Mouse (Mus musculus): ENCODE measurements around the gene Cdc42ep4.

The Cdc42ep4 gene

DNA sequence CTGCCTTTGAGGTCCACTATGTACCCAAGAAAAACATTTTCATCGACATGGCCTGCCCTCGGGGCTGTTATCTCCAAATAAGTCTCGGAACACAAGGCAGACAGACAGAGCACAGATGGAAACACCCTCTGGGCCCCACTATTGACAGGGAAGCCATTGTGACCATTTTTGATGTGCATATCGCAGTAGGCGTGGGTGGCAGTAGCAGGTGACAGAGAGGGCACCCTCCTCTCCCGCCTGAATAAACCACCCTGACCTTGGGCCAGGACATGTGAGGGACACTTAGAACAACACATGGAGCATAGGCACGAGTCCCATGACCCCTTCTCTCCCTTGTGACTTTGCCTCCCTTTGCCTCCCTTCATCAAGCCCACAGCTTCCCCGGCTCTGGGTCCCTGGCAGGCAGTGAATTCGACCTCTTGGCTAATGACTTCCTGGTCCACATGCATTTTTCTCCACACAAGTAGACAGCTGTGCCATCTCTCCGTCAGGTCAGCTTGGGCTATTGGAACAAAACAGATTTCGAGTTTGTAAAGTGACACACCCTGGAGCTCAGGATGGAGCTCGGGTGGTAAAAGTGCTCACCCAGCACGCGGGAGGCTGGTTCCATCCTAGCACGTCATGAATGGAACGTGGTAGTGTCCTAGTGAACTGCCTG lies 33.8 kb downstream of the Cdc42ep4 start:
- peak; percentile 53 to 66 for DNase-seq

DNA sequence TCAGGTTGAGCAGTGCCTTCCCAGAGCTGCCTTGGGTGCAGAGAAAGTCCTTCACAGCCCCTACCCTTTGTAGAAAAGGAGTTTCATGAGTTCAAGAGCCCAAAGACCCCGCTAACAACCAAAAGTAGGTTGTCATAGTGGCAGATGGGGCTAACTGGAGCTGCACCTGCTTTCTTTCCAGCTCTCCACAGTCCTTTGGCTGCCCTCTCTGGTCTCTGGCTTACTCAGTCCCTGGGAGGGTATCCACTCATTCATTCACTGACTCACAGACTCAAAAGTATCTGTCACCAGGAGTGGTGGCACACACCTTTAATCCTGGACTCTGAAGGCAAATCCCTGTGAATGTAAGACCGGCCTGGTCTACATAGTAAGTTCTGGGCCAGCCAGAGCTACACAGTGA lies 35.5 kb downstream of the Cdc42ep4 start:
- DNase-seq: no peak

GRCm38 (mm10) chr11:113715078-113715674 lies 36.5 kb downstream of the Cdc42ep4 start:
- DNase-seq: peak in 1 of 2 experiments; percentile 41

DNA sequence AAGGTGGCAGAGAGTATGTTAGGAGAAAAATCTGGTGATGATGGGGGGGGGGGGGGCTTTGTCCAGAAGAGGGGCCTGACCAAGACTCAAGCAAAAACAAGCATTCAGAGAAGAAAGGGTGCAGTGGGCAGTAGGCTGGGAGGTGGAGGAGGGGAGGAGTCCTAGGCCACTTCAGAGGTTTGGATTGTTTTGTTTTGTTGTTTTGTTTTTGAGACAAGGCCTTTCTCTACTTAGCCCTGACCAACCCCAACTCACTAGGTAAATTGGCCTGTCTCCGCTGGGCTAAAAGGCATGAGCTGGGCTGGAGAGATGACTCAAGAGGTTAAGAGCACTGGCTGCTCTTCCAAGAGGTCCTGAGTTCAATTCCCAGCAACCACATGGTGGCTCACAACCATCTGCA lies 40.6 kb downstream of the Cdc42ep4 start:
- DNase-seq: no peak

- no peak for DNase-seq
Measured at GRCm38 (mm10) chr11:113710257-113710777, 41.4 kb downstream of the Cdc42ep4 start.

DNA sequence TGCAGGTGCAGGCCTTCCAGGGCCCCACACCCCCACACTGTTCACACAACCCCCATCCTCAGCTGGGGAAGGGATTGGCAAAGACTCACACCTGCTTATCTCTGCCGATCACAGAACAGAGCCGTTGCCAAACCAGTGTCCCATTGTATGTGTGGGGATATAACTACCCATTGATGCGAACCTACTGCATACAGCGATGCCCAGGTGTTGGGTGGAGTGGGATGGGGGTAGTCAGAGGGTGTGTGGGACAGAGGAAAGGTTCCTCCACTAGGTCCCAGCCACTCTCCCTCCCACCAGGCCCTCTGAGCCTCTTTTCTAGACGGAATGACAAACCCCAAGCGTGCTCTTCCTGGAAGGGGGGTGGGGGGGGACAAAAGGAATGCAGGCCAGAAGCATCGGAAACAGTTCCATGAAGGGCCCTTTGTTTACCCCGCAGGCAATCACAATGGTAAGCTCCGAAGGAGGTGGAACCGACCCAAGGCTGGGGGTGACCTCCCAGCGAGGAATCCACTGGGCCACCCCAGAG lies 41.9 kb downstream of the Cdc42ep4 start, which contains the start of gene Cpsf4l:
Cpsf4l (minus strand) TSS at position 287 of the 526 bp plus-strand sequence.
- DNase-seq: no peak

GRCm38 (mm10) chr11:113709272-113709671 lies 42.4 kb downstream of the Cdc42ep4 start:
- DNase-seq: no peak

DNA sequence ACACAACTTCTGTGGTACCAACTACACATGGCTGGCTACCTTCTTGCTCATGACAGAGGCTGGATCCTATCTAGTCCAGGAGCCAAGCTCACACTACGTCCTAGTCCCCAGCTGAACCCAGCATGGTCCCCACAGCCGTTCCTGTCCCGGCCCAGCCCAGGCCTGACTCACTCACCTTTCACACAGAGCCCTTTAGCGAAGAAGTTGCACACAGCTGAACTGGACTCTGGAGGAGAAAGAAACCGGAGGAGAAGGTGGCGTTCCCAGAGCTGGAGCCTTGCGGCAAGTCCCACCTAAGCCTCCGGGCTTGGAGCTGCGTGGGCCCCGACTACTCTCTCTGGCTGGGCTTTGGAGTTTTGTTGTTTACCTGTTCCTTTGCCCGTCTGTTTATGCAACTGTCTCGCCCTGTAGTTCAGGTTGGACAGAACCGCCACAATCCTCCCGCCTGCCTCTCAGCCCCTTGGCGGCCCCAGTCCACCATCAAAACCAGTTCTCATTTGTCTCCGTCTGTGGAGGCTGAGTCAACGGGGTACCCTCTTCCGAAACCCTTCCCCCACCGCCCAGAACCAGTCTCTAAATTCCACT lies 43.0 kb downstream of the Cdc42ep4 start:
- DNase-seq: no peak

GRCm38 (mm10) chr11:113705966-113706652 lies 45.6 kb downstream of the Cdc42ep4 start:
- no peak for DNase-seq

DNA sequence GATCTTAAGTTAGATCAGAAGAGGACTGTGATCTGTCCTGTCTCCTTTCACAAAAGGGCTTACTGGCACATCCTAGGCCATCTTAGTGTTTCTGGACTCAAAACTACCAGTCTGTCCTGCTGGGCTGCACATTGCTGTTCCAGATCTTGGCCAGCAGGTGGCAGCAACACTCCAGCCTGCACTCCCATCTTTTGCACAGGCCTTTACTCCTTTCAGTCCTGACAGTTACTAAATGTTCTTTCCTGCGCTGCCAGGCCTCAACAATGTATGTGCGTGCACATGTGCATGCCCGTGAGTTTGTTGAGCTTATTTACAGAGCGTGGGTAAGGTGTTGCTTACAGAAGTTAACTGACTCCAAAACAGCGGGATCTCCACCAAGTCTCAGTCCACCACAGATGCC lies 47.9 kb downstream of the Cdc42ep4 start:
- peak; percentile 76 to 78 for DNase-seq

GRCm38 (mm10) chr11:113699643-113700042 lies 52.0 kb downstream of the Cdc42ep4 start:
- no peak for DNase-seq

- peak; percentile 60 to 71 for DNase-seq
Measured at GRCm38 (mm10) chr11:113698013-113698545, 53.6 kb downstream of the Cdc42ep4 start.

DNA sequence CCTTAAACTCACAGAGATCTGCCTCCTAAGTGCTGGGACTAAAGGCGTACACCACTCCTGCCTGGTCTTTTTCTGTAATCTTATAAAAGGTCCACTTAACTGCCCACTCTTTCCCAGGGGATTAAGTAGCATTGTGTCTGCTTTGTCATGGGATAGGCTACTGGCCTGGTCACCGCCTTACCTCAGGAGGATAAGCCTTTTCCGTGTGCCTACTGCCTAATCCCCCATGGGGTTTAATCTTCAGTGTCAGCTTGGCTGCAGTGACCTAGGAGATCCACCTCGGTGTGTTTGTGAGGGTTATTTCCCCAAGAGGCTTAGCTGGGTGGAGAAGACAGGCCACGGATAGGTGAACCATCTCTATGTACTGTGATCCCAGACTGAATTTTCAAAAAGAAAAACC lies 54.1 kb downstream of the Cdc42ep4 start:
- no peak for DNase-seq

- DNase-seq: no peak
Measured at GRCm38 (mm10) chr11:113691851-113692250, 59.8 kb downstream of the Cdc42ep4 start.

GRCm38 (mm10) chr11:113691318-113691717 lies 60.4 kb downstream of the Cdc42ep4 start:
- DNase-seq: no peak

DNA sequence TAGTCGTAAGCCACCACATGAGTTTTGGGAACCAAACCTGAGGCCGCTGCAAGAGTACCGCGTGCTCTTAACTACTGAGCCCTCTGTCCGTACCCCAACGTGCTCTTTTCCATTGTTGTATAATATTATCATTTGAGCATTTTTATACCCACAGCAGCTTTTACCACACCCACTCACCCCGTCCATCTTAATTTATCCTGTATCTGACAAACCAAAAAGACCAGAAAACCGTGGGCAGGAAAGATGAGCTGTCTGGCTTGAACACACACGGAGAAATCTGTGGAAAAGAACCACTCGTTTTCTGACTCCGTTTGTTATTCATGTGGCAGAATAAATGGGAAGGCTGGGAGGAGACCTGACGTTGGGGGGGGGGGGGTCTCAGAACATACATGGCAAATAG lies 61.2 kb downstream of the Cdc42ep4 start:
- DNase-seq: no peak

DNA sequence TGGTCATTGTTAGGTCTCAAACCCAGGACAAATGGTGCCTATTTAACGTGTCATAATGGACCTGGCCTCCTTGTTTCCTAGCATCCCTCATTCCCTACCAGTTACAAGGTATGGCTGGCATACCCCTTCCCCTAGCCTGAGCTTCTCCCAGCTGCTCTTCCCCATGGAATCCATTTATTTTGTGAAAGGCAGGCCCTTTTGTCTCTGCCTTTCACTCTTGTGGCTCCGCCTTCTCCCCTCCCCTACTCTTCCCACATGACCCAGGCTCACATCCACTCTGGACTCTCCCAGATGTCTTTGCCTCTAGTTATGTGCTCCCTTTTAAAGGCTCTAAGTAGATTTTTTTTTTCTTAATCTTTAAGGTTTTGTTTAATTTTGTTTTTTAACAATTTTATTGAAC lies 64.7 kb downstream of the Cdc42ep4 start:
- DNase-seq: no peak

DNA sequence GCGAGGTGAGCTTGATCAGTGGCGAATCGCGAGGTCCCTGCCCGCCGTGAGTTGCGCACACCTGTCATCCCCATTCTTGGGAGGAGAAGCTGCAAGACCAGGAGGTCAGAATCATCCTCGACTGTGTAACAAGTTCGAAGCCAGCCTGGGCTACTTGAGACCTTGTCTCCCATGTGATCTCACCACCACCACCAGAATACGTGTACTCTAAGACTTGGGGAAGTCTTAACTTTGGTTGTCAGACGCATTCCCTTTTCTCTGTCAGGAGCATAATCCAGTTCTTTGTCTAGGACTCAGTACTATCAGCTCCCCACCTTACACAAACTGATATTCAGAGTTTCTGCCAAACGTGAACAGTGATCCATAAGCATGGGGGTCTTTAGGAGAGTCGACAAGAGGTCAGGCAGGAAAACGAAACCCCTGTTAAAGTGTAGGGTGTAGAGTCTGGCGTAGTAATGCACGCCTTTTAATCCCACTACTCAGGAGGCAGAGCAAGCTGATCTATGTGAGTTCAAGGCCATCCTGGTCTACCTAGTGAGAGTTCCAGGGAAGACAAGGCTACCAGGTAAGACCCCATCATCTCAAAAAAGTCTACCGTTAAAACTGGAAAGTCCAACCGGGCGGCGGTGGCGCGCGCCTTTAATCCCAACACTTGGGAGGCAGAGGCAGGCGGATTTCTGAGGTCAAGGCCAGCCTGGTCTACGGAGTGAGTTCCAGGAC lies 66.8 kb downstream of the Cdc42ep4 start:
- no peak for DNase-seq

DNA sequence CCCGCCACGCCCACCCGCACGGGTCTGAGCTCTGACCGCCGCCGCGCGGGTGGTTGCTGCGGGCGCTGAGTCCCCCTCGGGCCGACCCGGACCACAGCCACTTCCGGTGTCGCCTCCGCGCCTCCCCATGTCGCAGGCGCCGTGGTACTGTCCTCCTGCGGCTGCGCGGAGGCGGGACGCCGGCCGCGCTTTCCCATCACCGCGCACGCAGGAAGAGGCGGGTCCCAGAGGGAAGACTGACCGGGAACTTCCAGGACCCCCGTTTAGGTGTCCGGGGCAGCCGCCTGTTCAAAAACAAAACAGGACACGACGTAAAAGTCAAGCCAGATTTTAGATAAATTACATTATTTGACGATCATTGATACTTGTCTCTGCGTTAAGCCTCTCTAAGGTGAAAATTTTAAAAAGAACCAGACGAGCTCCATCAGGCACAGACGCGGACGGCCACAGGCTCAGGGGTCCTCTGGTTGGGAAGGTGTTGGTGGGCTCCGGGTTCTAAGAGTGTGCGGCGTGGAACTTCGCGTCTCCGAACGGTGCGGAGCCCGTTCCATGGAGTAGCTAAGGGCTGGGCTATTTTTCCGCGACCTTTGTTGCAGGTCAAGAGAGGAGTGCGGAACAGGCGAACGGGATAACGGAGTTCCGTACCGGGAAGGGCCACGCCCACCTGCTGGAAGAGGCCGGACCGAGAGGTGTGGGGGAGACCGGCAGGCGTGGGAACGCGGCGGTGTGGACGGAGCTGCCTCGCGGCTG lies 67.5 kb downstream of the Cdc42ep4 start, which contains the start of the genes Fam104a and D11Wsu47e:
Fam104a (minus strand) TSS at position 199 of the 750 bp plus-strand sequence.
D11Wsu47e (plus strand) TSS at position 456 of the 750 bp plus-strand sequence.
- peak; percentile 95 to 97 for DNase-seq

GRCm38 (mm10) chr11:113683627-113683956 lies 68.1 kb downstream of the Cdc42ep4 start:
- no peak for DNase-seq

Data from lung, adult 18-20 months (tissue).